Mouse (Mus musculus) limb, embryonic 13.5 days (tissue): ENCODE results near the gene Ccdc138. TPM values are rescaled to one million over a fixed set of nuclear protein-coding genes. Genes with fewer than 3 reads are reported as not detected.

ENCODE experiments used
- ATAC-seq: fragments of 200-750 bp; cut with Nextera tagmentation; 2 replicates; pipeline ENCODE4 v1.8.0; 2017; ENCODE audit warnings: low read depth, moderate number of reproducible peaks, moderate TSS enrichment; ENCODE audit not compliant: low FRiP score
- H3K27ac ChIP-seq: fragments of 300-500 bp; sonication (generic); 2 replicates; pipeline ENCODE4 v1.5.1; 2015; ENCODE audit warnings: inconsistent platforms, mild to moderate bottlenecking, moderate library complexity
- H3K27me3 ChIP-seq: fragments of 300-500 bp; sonication (generic); 2 replicates; pipeline ENCODE4 v1.6.1; 2015; ENCODE audit warnings: mild to moderate bottlenecking, inconsistent platforms
- H3K36me3 ChIP-seq: fragments of 300-500 bp; sonication (generic); 2 replicates; pipeline ENCODE4 v1.6.1; 2015; ENCODE audit warnings: inconsistent platforms, mild to moderate bottlenecking, moderate library complexity
- H3K4me1 ChIP-seq: fragments of 300-500 bp; sonication (generic); 2 replicates; pipeline ENCODE4 v1.6.1; 2015; ENCODE audit warnings: inconsistent platforms
- H3K4me2 ChIP-seq: fragments of 300-500 bp; sonication (generic); replicated peaks from 2 replicates; pipeline ENCODE4 v1.6.1; 2015; ENCODE audit warnings: inconsistent platforms, mild to moderate bottlenecking, moderate library complexity
- H3K4me3 ChIP-seq: fragments of 300-500 bp; sonication (generic); 2 replicates; pipeline ENCODE4 v1.5.1; 2015; ENCODE audit warnings: moderate library complexity, mild to moderate bottlenecking, inconsistent platforms
- H3K9ac ChIP-seq: fragments of 300-500 bp; sonication (generic); 2 replicates; pipeline ENCODE4 v1.6.1; 2015; ENCODE audit warnings: mild to moderate bottlenecking, inconsistent platforms
- H3K9me3 ChIP-seq: fragments of 300-500 bp; sonication (generic); 2 replicates; pipeline ENCODE4 v1.6.1; 2016; ENCODE audit warnings: inconsistent platforms
- WGBS: fragments of 180-500 bp; shearing (Covaris S2); methylation state at CpG from one replicate; pipeline ENCODE4 v1.1.7; 2015; 5-methylcytosine and 5-hydroxymethylcytosine counted together
- polyA plus RNA-seq: library from polyadenylated mRNA; unstranded; fragments of >200 nt; fragmentation: Nextera tagmentation; extraction: Ambion mirVana; gene quantifications from 2 replicates; pipeline ENCODE4 v1.2.1, GENCODE M21; 2015

Ccdc138 gene
- polyA plus RNA-seq, 1 experiment from 2014 or later: 12.7 TPM

- no peak for ATAC-seq
- H3K4me2 ChIP-seq: no peak overlapping the region
- 71% methylated on average over 5 of the region's 5 CpGs for WGBS
- no peaks in the 10 kb centered on the region for H3K36me3 ChIP-seq
- no peaks in the 10 kb centered on the region for H3K4me1 ChIP-seq
- no peak overlapping the region for H3K4me3 ChIP-seq
- no peak overlapping the region for H3K9ac ChIP-seq
- no peaks in the 10 kb centered on the region for H3K9me3 ChIP-seq
- H3K27me3 ChIP-seq: no peaks in the 10 kb centered on the region
- no peak overlapping the region for H3K27ac ChIP-seq
Observed at GRCm38 (mm10) chr10:58595821-58596220, 98.1 kb downstream of the Ccdc138 start.

GRCm38 (mm10) chr10:58600151-58600550, 102.4 kb downstream of the Ccdc138 start:
- Histone ChIP-seq H3K27me3 (no peaks in the 10 kb centered on the region), H3K4me1 (peaks cover 12% of the 10 kb centered on the region), H3K36me3 (no peaks in the 10 kb centered on the region), H3K9ac (no peak overlapping the region), H3K9me3 (no peaks in the 10 kb centered on the region), H3K4me3 (no peak overlapping the region), H3K4me2 (no peak overlapping the region), H3K27ac (no peak overlapping the region)
- no peak for ATAC-seq
- WGBS: 92% methylated on average over 5 of the region's 5 CpGs

- Histone ChIP-seq H3K4me3 (no peak overlapping the region), H3K27ac (no peak overlapping the region), H3K9me3 (no peaks in the 10 kb centered on the region), H3K36me3 (no peaks in the 10 kb centered on the region), H3K27me3 (no peaks in the 10 kb centered on the region), H3K9ac (no peak overlapping the region), H3K4me2 (no peak overlapping the region), H3K4me1 (peaks cover 12% of the 10 kb centered on the region)
- 10% methylated on average over 5 of the region's 5 CpGs for WGBS
- ATAC-seq: no peak
Observed at GRCm38 (mm10) chr10:58600983-58601382, 103.2 kb downstream of the Ccdc138 start.

- Histone ChIP-seq H3K9me3 (no peaks in the 10 kb centered on the region), H3K36me3 (no peaks in the 10 kb centered on the region), H3K4me2 (peak overlapping the region; percentile 31; the same call in 1 of the 2 replicates), H3K27me3 (no peaks in the 10 kb centered on the region), H3K27ac (no peak overlapping the region), H3K4me1 (peaks cover 12% of the 10 kb centered on the region), H3K4me3 (no peak overlapping the region), H3K9ac (no peak overlapping the region)
- ATAC-seq: peak; percentile 74; the same call in 1 of the 2 replicates
- 20% methylated on average over 6 of the region's 6 CpGs for WGBS
Observed at GRCm38 (mm10) chr10:58601431-58601901, 103.7 kb downstream of the Ccdc138 start.

GRCm38 (mm10) chr10:58601946-58602345, 104.2 kb downstream of the Ccdc138 start:
- Histone ChIP-seq H3K27ac (no peak overlapping the region), H3K4me1 (peaks cover 12% of the 10 kb centered on the region), H3K36me3 (no peaks in the 10 kb centered on the region), H3K27me3 (no peaks in the 10 kb centered on the region), H3K4me3 (no peak overlapping the region), H3K9ac (no peak overlapping the region), H3K4me2 (peak overlapping the region; percentile 31; the same call in 1 of the 2 replicates), H3K9me3 (no peaks in the 10 kb centered on the region)
- WGBS: 61% methylated on average over 7 of the region's 7 CpGs
- 0 out of 2 replicates have a peak, but pooled peaks have one; percentile 4 for ATAC-seq

GRCm38 (mm10) chr10:58604779-58605178, 107.0 kb downstream of the Ccdc138 start:
- Histone ChIP-seq H3K9me3 (no peaks in the 10 kb centered on the region), H3K36me3 (no peaks in the 10 kb centered on the region), H3K27ac (no peak overlapping the region), H3K4me2 (no peak overlapping the region), H3K27me3 (no peaks in the 10 kb centered on the region), H3K4me3 (no peak overlapping the region), H3K4me1 (peaks cover 12% of the 10 kb centered on the region), H3K9ac (no peak overlapping the region)
- 75% methylated on average over 2 of the region's 2 CpGs for WGBS
- 0 out of 2 replicates have a peak, but pooled peaks have one; percentile 16 for ATAC-seq

GRCm38 (mm10) chr10:58606356-58606755, 108.6 kb downstream of the Ccdc138 start:
- no peak overlapping the region for H3K27ac ChIP-seq
- 77% methylated on average over 3 of the region's 3 CpGs for WGBS
- H3K4me1 ChIP-seq: peaks cover 9% of the 10 kb centered on the region
- no peak for ATAC-seq
- no peak overlapping the region for H3K9ac ChIP-seq
- H3K4me2 ChIP-seq: no peak overlapping the region
- no peaks in the 10 kb centered on the region for H3K36me3 ChIP-seq
- H3K27me3 ChIP-seq: no peaks in the 10 kb centered on the region
- no peaks in the 10 kb centered on the region for H3K9me3 ChIP-seq
- H3K4me3 ChIP-seq: no peak overlapping the region

- H3K4me2 ChIP-seq: no peak overlapping the region
- no peak for ATAC-seq
- no peaks in the 10 kb centered on the region for H3K4me1 ChIP-seq
- H3K9ac ChIP-seq: no peak overlapping the region
- H3K9me3 ChIP-seq: no peaks in the 10 kb centered on the region
- WGBS: 82% methylated on average over 3 of the region's 3 CpGs
- H3K27ac ChIP-seq: no peak overlapping the region
- no peak overlapping the region for H3K4me3 ChIP-seq
- H3K27me3 ChIP-seq: no peaks in the 10 kb centered on the region
- H3K36me3 ChIP-seq: no peaks in the 10 kb centered on the region
Observed at GRCm38 (mm10) chr10:58608858-58609257, 111.1 kb downstream of the Ccdc138 start.

- no peak for ATAC-seq
- no peaks in the 10 kb centered on the region for H3K27me3 ChIP-seq
- no peaks in the 10 kb centered on the region for H3K9me3 ChIP-seq
- no peak overlapping the region for H3K4me2 ChIP-seq
- no peak overlapping the region for H3K27ac ChIP-seq
- no peaks in the 10 kb centered on the region for H3K36me3 ChIP-seq
- H3K4me1 ChIP-seq: no peaks in the 10 kb centered on the region
- WGBS: 82% methylated on average over 7 of the region's 7 CpGs
- no peak overlapping the region for H3K4me3 ChIP-seq
- H3K9ac ChIP-seq: no peak overlapping the region
Observed at GRCm38 (mm10) chr10:58610484-58611261, 112.9 kb downstream of the Ccdc138 start.

GRCm38 (mm10) chr10:58614601-58615000, 116.9 kb downstream of the Ccdc138 start:
- H3K4me3 ChIP-seq: no peak overlapping the region
- H3K27ac ChIP-seq: no peak overlapping the region
- no peaks in the 10 kb centered on the region for H3K4me1 ChIP-seq
- H3K36me3 ChIP-seq: no peaks in the 10 kb centered on the region
- ATAC-seq: no peak
- H3K27me3 ChIP-seq: no peaks in the 10 kb centered on the region
- 83% methylated on average over 6 of the region's 6 CpGs for WGBS
- H3K9ac ChIP-seq: no peak overlapping the region
- H3K9me3 ChIP-seq: no peaks in the 10 kb centered on the region
- H3K4me2 ChIP-seq: no peak overlapping the region

GRCm38 (mm10) chr10:58616565-58616964, 118.8 kb downstream of the Ccdc138 start:
- Histone ChIP-seq H3K27ac (no peak overlapping the region), H3K4me1 (no peaks in the 10 kb centered on the region), H3K4me3 (no peak overlapping the region), H3K9me3 (no peaks in the 10 kb centered on the region), H3K4me2 (no peak overlapping the region), H3K36me3 (no peaks in the 10 kb centered on the region), H3K27me3 (no peaks in the 10 kb centered on the region), H3K9ac (no peak overlapping the region)
- ATAC-seq: no peak
- WGBS: 77% methylated on average over 5 of the region's 5 CpGs

- no peaks in the 10 kb centered on the region for H3K4me1 ChIP-seq
- 82% methylated on average over 17 of the region's 17 CpGs for WGBS
- H3K9me3 ChIP-seq: no peaks in the 10 kb centered on the region
- H3K27me3 ChIP-seq: no peaks in the 10 kb centered on the region
- no peak for ATAC-seq
- H3K27ac ChIP-seq: no peak overlapping the region
- no peak overlapping the region for H3K9ac ChIP-seq
- no peaks in the 10 kb centered on the region for H3K36me3 ChIP-seq
- no peak overlapping the region for H3K4me3 ChIP-seq
- no peak overlapping the region for H3K4me2 ChIP-seq
Observed at GRCm38 (mm10) chr10:58618501-58619216, 120.9 kb downstream of the Ccdc138 start.
